Mouse (Mus musculus) heart, embryonic 11.5 days (tissue): ENCODE results near the gene Mrps23. TPM values are rescaled to one million over a fixed set of nuclear protein-coding genes. Genes with fewer than 3 reads are reported as not detected.

Experiments used
- ATAC-seq: fragments of 200-750 bp; cut with Nextera tagmentation; replicated peaks from 2 replicates; pipeline ENCODE4 v1.8.0; 2017; ENCODE audit warnings: moderate library complexity; ENCODE audit not compliant: insufficient number of reproducible peaks, low FRiP score, low TSS enrichment
- H3K27ac ChIP-seq: fragments of 300-500 bp; sonication (generic); 2 replicates; pipeline ENCODE4 v1.5.1; 2014; ENCODE audit warnings: mild to moderate bottlenecking, low read depth, low read length
- H3K27me3 ChIP-seq: fragments of 300-500 bp; sonication (generic); 2 replicates; pipeline ENCODE4 v1.6.1; 2014; ENCODE audit warnings: mild to moderate bottlenecking, low read length, mixed read lengths; ENCODE audit not compliant: control insufficient read depth, insufficient read depth
- H3K36me3 ChIP-seq: fragments of 300-500 bp; sonication (generic); 2 replicates; pipeline ENCODE4 v1.6.1; 2014; ENCODE audit warnings: mild to moderate bottlenecking, low read length, moderate library complexity, mixed read lengths; ENCODE audit not compliant: control insufficient read depth, insufficient read depth
- H3K4me1 ChIP-seq: fragments of 300-500 bp; sonication (generic); 2 replicates; pipeline ENCODE4 v1.6.1; 2014; ENCODE audit warnings: low read length; ENCODE audit not compliant: control insufficient read depth, insufficient read depth
- H3K4me2 ChIP-seq: fragments of 300-500 bp; sonication (generic); 2 replicates; pipeline ENCODE4 v1.6.1; 2014; ENCODE audit warnings: mild to moderate bottlenecking, moderate library complexity
- H3K4me3 ChIP-seq: fragments of 300-500 bp; sonication (generic); 2 replicates; pipeline ENCODE4 v1.5.1; 2014; ENCODE audit warnings: low read depth, low read length
- H3K9ac ChIP-seq: fragments of 300-500 bp; sonication (generic); 2 replicates; pipeline ENCODE4 v1.6.1; 2014; ENCODE audit warnings: mild to moderate bottlenecking, low read depth, low read length, moderate library complexity
- H3K9me3 ChIP-seq: fragments of 300-500 bp; sonication (generic); replicated peaks from 2 replicates; pipeline ENCODE4 v1.6.1; 2016; ENCODE audit warnings: low read length; ENCODE audit not compliant: control insufficient read depth
- WGBS: fragments of 180-500 bp; shearing (Covaris S2); extraction: QIAGEN DNeasy Blood & Tissue Kit; methylation state at CpG from one replicate; pipeline ENCODE4 v1.1.7; 2014; ENCODE audit not compliant: insufficient replicate concordance; 5-methylcytosine and 5-hydroxymethylcytosine counted together
- polyA plus RNA-seq: library from polyadenylated mRNA; unstranded; fragments of >200 nt; fragmentation: Nextera tagmentation; extraction: Ambion mirVana; gene quantifications from 2 replicates; pipeline ENCODE4 v1.2.1, GENCODE M21; 2014

Mrps23 gene
- polyA plus RNA-seq, 1 experiment from 2014 or later = 87.3 TPM

- H3K27me3 ChIP-seq = no peaks in the 10 kb centered on the region
- no peaks in the 10 kb centered on the region for H3K9me3 ChIP-seq
- 18% methylated on average over 32 of the region's 32 CpGs for WGBS
- ATAC-seq = no peak
- peak overlapping the region; percentile 54 for H3K4me2 ChIP-seq
- no peak overlapping the region for H3K9ac ChIP-seq
- H3K4me1 ChIP-seq = peaks cover 45% of the 10 kb centered on the region
- no peak overlapping the region for H3K27ac ChIP-seq
- no peaks in the 10 kb centered on the region for H3K36me3 ChIP-seq
- H3K4me3 ChIP-seq = peak overlapping the region; percentile 13; the same call in 1 of the 2 replicates
Observed at GRCm38 (mm10) chr11:88169531-88170040, 34.6 kb upstream of the Mrps23 start.

DNA sequence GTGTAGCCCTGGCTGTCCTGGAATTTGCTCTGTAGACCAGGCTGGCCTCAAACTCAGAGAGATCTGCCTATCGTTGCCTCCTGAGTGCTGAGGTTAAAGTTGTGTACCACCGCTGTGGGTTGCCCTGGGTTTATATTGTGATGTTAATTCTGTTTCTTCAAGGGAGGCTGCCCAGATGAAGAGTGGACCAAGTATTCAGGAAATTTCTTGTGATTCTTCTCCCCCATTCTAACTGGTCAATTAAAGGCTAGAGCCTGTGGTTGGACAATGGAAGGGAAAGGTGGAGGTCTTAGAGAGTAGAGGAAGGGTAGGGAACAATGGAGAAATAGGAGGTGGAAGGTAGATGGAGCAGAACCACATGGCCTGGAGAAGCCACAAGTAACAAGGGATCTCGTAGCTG, 33.6 kb upstream of the Mrps23 start:
- WGBS = 74% methylated on average over 3 of the region's 3 CpGs
- Histone ChIP-seq H3K4me3 (no peak overlapping the region), H3K27me3 (no peaks in the 10 kb centered on the region), H3K36me3 (no peaks in the 10 kb centered on the region), H3K9ac (no peak overlapping the region), H3K27ac (no peak overlapping the region), H3K9me3 (no peaks in the 10 kb centered on the region), H3K4me2 (no peak overlapping the region), H3K4me1 (peaks cover 35% of the 10 kb centered on the region)
- no peak for ATAC-seq

- peak overlapping the region; percentile 74; the same call in 1 of the 2 replicates for H3K27ac ChIP-seq
- WGBS = 64% methylated on average over 15 of the region's 15 CpGs
Observed at GRCm38 (mm10) chr11:88171876-88172442, 32.2 kb upstream of the Mrps23 start.

GRCm38 (mm10) chr11:88172601-88173325, 31.4 kb upstream of the Mrps23 start:
- no peak overlapping the region for H3K4me3 ChIP-seq
- ATAC-seq = peak; percentile 41; the same call in 1 of the 2 replicates
- H3K9ac ChIP-seq = no peak overlapping the region
- H3K27me3 ChIP-seq = no peaks in the 10 kb centered on the region
- no peaks in the 10 kb centered on the region for H3K9me3 ChIP-seq
- peak overlapping the region; percentile 74 for H3K27ac ChIP-seq
- no peaks in the 10 kb centered on the region for H3K36me3 ChIP-seq
- H3K4me1 ChIP-seq = peaks cover 27% of the 10 kb centered on the region
- H3K4me2 ChIP-seq = peak overlapping the region; percentile 23; the same call in 1 of the 2 replicates
- WGBS = 13% methylated on average over 10 of the region's 10 CpGs

More at GRCm38 (mm10) chr11:88171876-88172442, 32.2 kb upstream of the Mrps23 start:
- Histone ChIP-seq H3K4me1 (peaks cover 27% of the 10 kb centered on the region), H3K9ac (peak overlapping the region; percentile 28), H3K9me3 (no peaks in the 10 kb centered on the region), H3K4me3 (no peak overlapping the region), H3K36me3 (no peaks in the 10 kb centered on the region), H3K27me3 (no peaks in the 10 kb centered on the region), H3K4me2 (no peak overlapping the region)
- ATAC-seq = no peak

DNA sequence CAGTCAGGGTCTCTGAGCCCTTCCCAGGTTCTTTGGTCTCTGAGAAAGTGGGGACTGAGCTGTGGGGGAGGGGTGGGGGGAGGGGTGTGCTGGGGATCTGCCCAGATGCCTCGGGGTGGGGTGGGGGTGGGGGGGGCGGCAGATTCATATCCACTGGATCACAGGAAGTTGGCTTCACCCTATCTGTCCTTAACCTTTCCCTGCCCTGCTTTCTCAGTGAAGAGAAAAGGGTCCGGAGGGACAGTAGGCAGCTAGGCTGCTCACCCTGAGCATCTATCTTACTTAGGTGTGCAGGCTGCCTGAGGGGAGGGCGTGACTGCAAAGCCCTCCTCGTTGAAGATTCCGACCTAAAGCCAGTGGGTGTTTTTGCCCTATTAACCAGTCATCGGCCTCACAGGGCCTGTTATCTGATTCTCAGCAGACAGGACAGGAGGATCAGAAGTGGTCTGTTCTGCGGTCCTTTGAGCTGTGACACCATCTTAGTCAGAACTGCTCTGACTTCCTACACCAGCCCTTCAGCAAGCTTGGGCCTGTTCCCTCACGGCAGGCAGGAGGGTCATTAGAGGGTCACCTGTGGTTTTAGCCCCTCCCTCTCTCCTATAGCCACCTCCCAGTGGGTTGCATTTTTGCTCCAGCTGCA, 30.7 kb upstream of the Mrps23 start:
- H3K9me3 ChIP-seq = no peaks in the 10 kb centered on the region
- peak overlapping the region; percentile 23; the same call in 1 of the 2 replicates for H3K4me2 ChIP-seq
- WGBS = 8% methylated on average over 9 of the region's 9 CpGs
- ATAC-seq = 0 out of 2 replicates have a peak, but pooled peaks have one; percentile 46
- peak overlapping the region; percentile 74 for H3K27ac ChIP-seq
- H3K36me3 ChIP-seq = no peaks in the 10 kb centered on the region
- H3K27me3 ChIP-seq = no peaks in the 10 kb centered on the region
- no peak overlapping the region for H3K9ac ChIP-seq
- H3K4me3 ChIP-seq = no peak overlapping the region
- peaks cover 27% of the 10 kb centered on the region for H3K4me1 ChIP-seq

GRCm38 (mm10) chr11:88180467-88180958, 23.7 kb upstream of the Mrps23 start:
- Histone ChIP-seq H3K4me1 (peaks cover 26% of the 10 kb centered on the region), H3K9me3 (no peaks in the 10 kb centered on the region), H3K4me2 (peak overlapping the region; percentile 50), H3K36me3 (peaks cover 6% of the 10 kb centered on the region; the same call in 1 of the 2 replicates), H3K9ac (peak overlapping the region; percentile 40; the same call in 1 of the 2 replicates), H3K27ac (peak overlapping the region; percentile 91), H3K4me3 (no peak overlapping the region), H3K27me3 (0 out of 2 replicates have a peak, but pooled peaks cover 3% of the 10 kb centered on the region)
- ATAC-seq = no peak
- WGBS = 16% methylated on average over 6 of the region's 6 CpGs

DNA sequence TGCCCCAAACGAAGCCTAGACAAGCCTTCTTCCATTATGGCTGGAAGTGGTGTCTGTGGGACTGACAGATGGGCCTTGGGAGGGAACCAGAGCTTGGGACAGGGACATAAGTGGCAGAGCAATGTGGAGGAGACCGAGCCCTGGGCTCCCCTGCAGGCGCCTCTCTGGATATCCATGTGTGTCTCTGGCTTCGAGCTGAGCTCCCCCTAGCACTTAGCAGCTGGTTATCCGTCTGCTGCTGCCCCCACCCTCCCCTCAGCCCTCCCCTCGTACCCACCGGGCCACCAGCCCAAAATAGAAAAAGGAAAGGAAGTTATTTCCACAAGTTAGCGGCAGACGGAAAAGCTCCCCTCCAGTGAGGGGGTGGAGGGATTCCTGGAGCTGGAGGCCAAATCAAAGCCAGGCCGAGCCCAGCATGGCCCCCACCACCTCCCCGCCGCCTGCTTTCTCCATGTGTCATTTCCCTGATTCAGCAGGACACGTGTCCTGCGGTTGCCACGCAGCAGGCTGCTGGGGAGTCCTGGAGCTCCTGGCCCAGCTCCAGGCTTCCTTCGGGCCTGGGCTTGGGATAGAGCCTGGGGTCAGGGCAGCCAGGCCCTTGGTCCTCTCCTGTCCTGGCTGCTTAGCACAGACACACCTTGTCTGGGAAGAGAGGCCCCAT, 23.1 kb upstream of the Mrps23 start:
- H3K27ac ChIP-seq = peak overlapping the region; percentile 91
- WGBS = 3% methylated on average over 16 of the region's 16 CpGs
- H3K9me3 ChIP-seq = no peaks in the 10 kb centered on the region
- peaks cover 26% of the 10 kb centered on the region for H3K4me1 ChIP-seq
- H3K4me3 ChIP-seq = 0 out of 2 replicates have a peak overlapping the region, but pooled peaks have one; percentile 1
- peaks cover 6% of the 10 kb centered on the region; the same call in 1 of the 2 replicates for H3K36me3 ChIP-seq
- ATAC-seq = peak; percentile 83
- H3K9ac ChIP-seq = peak overlapping the region; percentile 40
- H3K4me2 ChIP-seq = peak overlapping the region; percentile 50
- 0 out of 2 replicates have a peak, but pooled peaks cover 3% of the 10 kb centered on the region for H3K27me3 ChIP-seq
